Mouse (Mus musculus) T-cell, adult 2 months (primary cell): ENCODE results near the gene Pls3.
A peak's percentile ranks its signal among the peaks of the same experiment; 100 is the strongest.

Experiments
- DNase-seq: peaks from one replicate; pipeline ENCODE4 v3.0.0; 2022; ENCODE audit warnings: low spot score

The Pls3 gene

GRCm38 (mm10) chrX:75874332-75875291 is at the start of gene Pls3:
Pls3 (minus strand) TSS chrX:75875182.
- DNase-seq: peak; percentile 0

GRCm38 (mm10) chrX:75895716-75896115 is 20.7 kb upstream of the Pls3 start:
- DNase-seq: no peak

GRCm38 (mm10) chrX:75875566-75875965 is 584 bp upstream of the Pls3 start:
- DNase-seq: no peak

- no peak for DNase-seq
Observed at GRCm38 (mm10) chrX:75873813-75874212, 1.2 kb downstream of the Pls3 start.

- DNase-seq: no peak
Observed at GRCm38 (mm10) chrX:75873253-75873652, 1.7 kb downstream of the Pls3 start.

- no peak for DNase-seq
Observed at GRCm38 (mm10) chrX:75871855-75872254, 3.1 kb downstream of the Pls3 start.

- DNase-seq: no peak
Observed at GRCm38 (mm10) chrX:75861715-75862114, 13.3 kb downstream of the Pls3 start.

GRCm38 (mm10) chrX:75854294-75854693 is 20.7 kb downstream of the Pls3 start:
- no peak for DNase-seq

- no peak for DNase-seq
Observed at GRCm38 (mm10) chrX:75844290-75844689, 30.7 kb downstream of the Pls3 start.

GRCm38 (mm10) chrX:75842835-75843234 is 32.1 kb downstream of the Pls3 start:
- no peak for DNase-seq

- DNase-seq: no peak
Observed at GRCm38 (mm10) chrX:75842120-75842519, 32.9 kb downstream of the Pls3 start.

GRCm38 (mm10) chrX:75840263-75840662 is 34.7 kb downstream of the Pls3 start:
- DNase-seq: no peak

GRCm38 (mm10) chrX:75834836-75835235 is 40.1 kb downstream of the Pls3 start:
- no peak for DNase-seq

GRCm38 (mm10) chrX:75834286-75834685 is 40.7 kb downstream of the Pls3 start:
- DNase-seq: no peak

GRCm38 (mm10) chrX:75833006-75833641 is 41.9 kb downstream of the Pls3 start:
- DNase-seq: no peak

- DNase-seq: no peak
Observed at GRCm38 (mm10) chrX:75829867-75830255, 45.1 kb downstream of the Pls3 start.

- no peak for DNase-seq
Observed at GRCm38 (mm10) chrX:75829240-75829866, 45.6 kb downstream of the Pls3 start.

- no peak for DNase-seq
Observed at GRCm38 (mm10) chrX:75818647-75819271, 56.2 kb downstream of the Pls3 start.

- no peak for DNase-seq
Observed at GRCm38 (mm10) chrX:75814958-75815357, 60.0 kb downstream of the Pls3 start.

GRCm38 (mm10) chrX:75814123-75814522 is 60.9 kb downstream of the Pls3 start:
- no peak for DNase-seq

GRCm38 (mm10) chrX:75796583-75796982 is 78.4 kb downstream of the Pls3 start:
- no peak for DNase-seq

- DNase-seq: no peak
Observed at GRCm38 (mm10) chrX:75779796-75780195, 95.2 kb downstream of the Pls3 start.
